Mouse (Mus musculus): ENCODE measurements around the gene Snapin. TPM values are rescaled to one million over a fixed set of nuclear protein-coding genes. Genes with fewer than 3 reads are reported as not detected.

The Snapin gene
- polyA plus RNA-seq, 1 experiment from 2014 or later = 69.9 TPM

- Histone ChIP-seq H3K4me2 (no peak overlapping the region), H3K4me1 (no peaks in the 10 kb centered on the region), H3K4me3 (replicated peaks) (no peak overlapping the region), H3K27ac (no peak overlapping the region), H3K9me3 (replicated peaks) (no peaks in the 10 kb centered on the region), H3K9ac (no peak overlapping the region), H3K27me3 (no peaks in the 10 kb centered on the region), H3K36me3 (peaks cover 58% of the 10 kb centered on the region)
- 91% methylated on average over 7 of the region's 7 CpGs for WGBS
- ATAC-seq (replicated peaks; ENCODE audit: low FRiP score) = no peak
Observed at GRCm38 (mm10) chr3:90495850-90496525, 5.2 kb upstream of the Snapin start.

GRCm38 (mm10) chr3:90493831-90494540 is 3.2 kb upstream of the Snapin start:
- peaks cover 47% of the 10 kb centered on the region for H3K36me3 ChIP-seq
- H3K4me3 ChIP-seq (replicated peaks) = no peak overlapping the region
- no peaks in the 10 kb centered on the region for H3K27me3 ChIP-seq
- peaks cover 8% of the 10 kb centered on the region for H3K4me1 ChIP-seq
- ATAC-seq (replicated peaks; ENCODE audit: low FRiP score) = no peak
- WGBS = 59% methylated on average over 4 of the region's 4 CpGs
- no peak overlapping the region for H3K27ac ChIP-seq
- no peak overlapping the region for H3K4me2 ChIP-seq
- H3K9me3 ChIP-seq (replicated peaks) = no peaks in the 10 kb centered on the region
- H3K9ac ChIP-seq = no peak overlapping the region

GRCm38 (mm10) chr3:90491350-90491749 is 517 bp upstream of the Snapin start:
- no peak overlapping the region for H3K9ac ChIP-seq
- H3K27ac ChIP-seq = no peak overlapping the region
- no peaks in the 10 kb centered on the region for H3K27me3 ChIP-seq
- no peak overlapping the region for H3K4me3 ChIP-seq (replicated peaks)
- peaks cover 45% of the 10 kb centered on the region for H3K36me3 ChIP-seq
- no peak for ATAC-seq (replicated peaks; ENCODE audit: low FRiP score)
- no peaks in the 10 kb centered on the region for H3K9me3 ChIP-seq (replicated peaks)
- H3K4me2 ChIP-seq = no peak overlapping the region
- peaks cover 13% of the 10 kb centered on the region for H3K4me1 ChIP-seq
- 36% methylated on average over 2 of the region's 2 CpGs for WGBS

- ATAC-seq (replicated peaks; ENCODE audit: low FRiP score) = no peak
- Histone ChIP-seq H3K9ac (no peak overlapping the region), H3K4me3 (replicated peaks) (no peak overlapping the region), H3K4me2 (no peak overlapping the region), H3K36me3 (peaks cover 58% of the 10 kb centered on the region), H3K27ac (no peak overlapping the region), H3K4me1 (peaks cover 13% of the 10 kb centered on the region), H3K9me3 (replicated peaks) (no peaks in the 10 kb centered on the region), H3K27me3 (no peaks in the 10 kb centered on the region)
- 85% methylated on average over 6 of the region's 6 CpGs for WGBS
Observed at GRCm38 (mm10) chr3:90488576-90488975, 2.3 kb downstream of the Snapin start.

- Histone ChIP-seq H3K9me3 (replicated peaks) (no peaks in the 10 kb centered on the region), H3K27ac (no peak overlapping the region), H3K4me1 (peaks cover 13% of the 10 kb centered on the region), H3K27me3 (no peaks in the 10 kb centered on the region), H3K4me3 (replicated peaks) (no peak overlapping the region), H3K4me2 (no peak overlapping the region), H3K9ac (no peak overlapping the region), H3K36me3 (peaks cover 74% of the 10 kb centered on the region)
- ATAC-seq (replicated peaks; ENCODE audit: low FRiP score) = no peak
- WGBS = 49% methylated on average over 5 of the region's 5 CpGs
Observed at GRCm38 (mm10) chr3:90486998-90487397, 3.8 kb downstream of the Snapin start.

GRCm38 (mm10) chr3:90475831-90476611 is 14.8 kb downstream of the Snapin start, which contains the start of gene Ilf2:
TSS of gene Ilf2 (plus strand) at chr3:90476126.
- Histone ChIP-seq H3K36me3 (peaks cover 37% of the 10 kb centered on the region), H3K9ac (peak within 1 kb of the TSS; percentile 84), H3K4me3 (replicated peaks) (peak within 1 kb of the TSS; percentile 80), H3K9me3 (replicated peaks) (no peaks in the 10 kb centered on the region), H3K4me1 (peaks cover 8% of the 10 kb centered on the region), H3K27ac (peak within 1 kb of the TSS; percentile 94), H3K4me2 (peak within 1 kb of the TSS; percentile 66), H3K27me3 (no peaks in the 10 kb centered on the region)
- under 1% methylated on average over 45 of the region's 45 CpGs for WGBS
- ATAC-seq (replicated peaks; ENCODE audit: low FRiP score) = peak; percentile 99

- peak; percentile 3; the same call in 1 of the 2 replicates for ATAC-seq (replicated peaks; ENCODE audit: low FRiP score)
- H3K4me2 ChIP-seq = peak overlapping the region; percentile 52
- H3K4me3 ChIP-seq (replicated peaks) = peak overlapping the region; percentile 41
- 39% methylated on average over 16 of the region's 16 CpGs for WGBS
- H3K36me3 ChIP-seq = peaks cover 30% of the 10 kb centered on the region
- no peaks in the 10 kb centered on the region for H3K27me3 ChIP-seq
- peaks cover 8% of the 10 kb centered on the region for H3K4me1 ChIP-seq
- no peak overlapping the region for H3K9ac ChIP-seq
- no peak overlapping the region for H3K27ac ChIP-seq
- no peaks in the 10 kb centered on the region for H3K9me3 ChIP-seq (replicated peaks)
Observed at GRCm38 (mm10) chr3:90475151-90475830, 15.5 kb downstream of the Snapin start.

GRCm38 (mm10) chr3:90472213-90472612 is 18.6 kb downstream of the Snapin start:
- H3K4me2 ChIP-seq = no peak overlapping the region
- no peaks in the 10 kb centered on the region for H3K9me3 ChIP-seq (replicated peaks)
- no peak overlapping the region for H3K27ac ChIP-seq
- WGBS = 27% methylated on average over 3 of the region's 3 CpGs
- H3K9ac ChIP-seq = no peak overlapping the region
- H3K4me3 ChIP-seq (replicated peaks) = no peak overlapping the region
- no peaks in the 10 kb centered on the region for H3K27me3 ChIP-seq
- peaks cover under 1% of the 10 kb centered on the region; the same call in 1 of the 2 replicates for H3K36me3 ChIP-seq
- ATAC-seq (replicated peaks; ENCODE audit: low FRiP score) = no peak
- H3K4me1 ChIP-seq = peaks cover 6% of the 10 kb centered on the region

- H3K27ac ChIP-seq = no peak overlapping the region
- no peaks in the 10 kb centered on the region for H3K36me3 ChIP-seq
- WGBS = 92% methylated on average over 10 of the region's 10 CpGs
- H3K4me1 ChIP-seq = peaks cover 21% of the 10 kb centered on the region
- H3K27me3 ChIP-seq = peaks cover 33% of the 10 kb centered on the region
- H3K9me3 ChIP-seq (replicated peaks) = no peaks in the 10 kb centered on the region
- no peak for ATAC-seq (replicated peaks; ENCODE audit: low FRiP score)
- H3K9ac ChIP-seq = no peak overlapping the region
- no peak overlapping the region for H3K4me3 ChIP-seq (replicated peaks)
- no peak overlapping the region for H3K4me2 ChIP-seq
Observed at GRCm38 (mm10) chr3:90467618-90468300, 23.1 kb downstream of the Snapin start.

GRCm38 (mm10) chr3:90466311-90466766 is 24.5 kb downstream of the Snapin start:
- under 1% methylated on average over 15 of the region's 15 CpGs for WGBS
- H3K27me3 ChIP-seq = peaks cover 38% of the 10 kb centered on the region
- peak; percentile 40 for ATAC-seq (replicated peaks; ENCODE audit: low FRiP score)
- H3K4me2 ChIP-seq = peak overlapping the region; percentile 96
- H3K27ac ChIP-seq = peak overlapping the region; percentile 67
- peak overlapping the region; percentile 55 for H3K4me3 ChIP-seq (replicated peaks)
- peak overlapping the region; percentile 47 for H3K9ac ChIP-seq
- H3K4me1 ChIP-seq = peaks cover 21% of the 10 kb centered on the region
- no peaks in the 10 kb centered on the region for H3K36me3 ChIP-seq
- H3K9me3 ChIP-seq (replicated peaks) = no peaks in the 10 kb centered on the region

GRCm38 (mm10) chr3:90465686-90466310 is 25.0 kb downstream of the Snapin start, which contains the start of gene Npr1:
TSS of gene Npr1 (minus strand) at chr3:90465866.
- Histone ChIP-seq H3K27ac (peak within 1 kb of the TSS; percentile 67), H3K9me3 (replicated peaks) (no peaks in the 10 kb centered on the region), H3K36me3 (no peaks in the 10 kb centered on the region), H3K4me1 (peaks cover 21% of the 10 kb centered on the region), H3K4me3 (replicated peaks) (peak within 1 kb of the TSS; percentile 55), H3K27me3 (peaks cover 38% of the 10 kb centered on the region), H3K4me2 (peak within 1 kb of the TSS; percentile 96), H3K9ac (peak within 1 kb of the TSS; percentile 47)
- under 1% methylated on average over 46 of the region's 49 CpGs for WGBS
- peak; percentile 50 for ATAC-seq (replicated peaks; ENCODE audit: low FRiP score)
